Mouse (Mus musculus): ENCODE data around the gene Neb. TPM values are rescaled to one million over a fixed set of nuclear protein-coding genes. Genes with fewer than 3 reads are reported as not detected.

Gene Neb
- total RNA-seq, 2 experiments from 2014 or later, result 5.7 to 7.3 TPM

GRCm38 (mm10) chr2:52306635-52307034 is 71.6 kb downstream of the Neb start:
- no peak for DNase-seq

GRCm38 (mm10) chr2:52304554-52304953 is 73.7 kb downstream of the Neb start:
- DNase-seq, result no peak

- peak in 1 of 2 experiments; percentile 40 for DNase-seq
Measured at GRCm38 (mm10) chr2:52303405-52303804, 74.9 kb downstream of the Neb start.

- no peak for DNase-seq
Measured at GRCm38 (mm10) chr2:52297969-52298368, 80.3 kb downstream of the Neb start.

GRCm38 (mm10) chr2:52296779-52297178 is 81.5 kb downstream of the Neb start:
- no peak for DNase-seq

- DNase-seq, result no peak
Measured at GRCm38 (mm10) chr2:52287436-52287835, 90.8 kb downstream of the Neb start.

- no peak for DNase-seq
Measured at GRCm38 (mm10) chr2:52286421-52286820, 91.9 kb downstream of the Neb start.

- no peak for DNase-seq
Measured at GRCm38 (mm10) chr2:52272146-52272545, 106.1 kb downstream of the Neb start.

GRCm38 (mm10) chr2:52270911-52271310 is 107.4 kb downstream of the Neb start:
- no peak for DNase-seq

GRCm38 (mm10) chr2:52262149-52262548 is 116.1 kb downstream of the Neb start:
- peak; percentile 9 to 54 for DNase-seq

- no peak for DNase-seq
Measured at GRCm38 (mm10) chr2:52252037-52252436, 126.2 kb downstream of the Neb start.

GRCm38 (mm10) chr2:52248316-52248826 is 129.9 kb downstream of the Neb start:
- DNase-seq, result no peak

- DNase-seq, result no peak
Measured at GRCm38 (mm10) chr2:52245091-52245490, 133.2 kb downstream of the Neb start.

- no peak for DNase-seq
Measured at GRCm38 (mm10) chr2:52242691-52243090, 135.6 kb downstream of the Neb start.

GRCm38 (mm10) chr2:52237892-52238291 is 140.4 kb downstream of the Neb start:
- no peak for DNase-seq

GRCm38 (mm10) chr2:52227584-52227983 is 150.7 kb downstream of the Neb start:
- DNase-seq, result peak in 1 of 2 experiments; percentile 8

GRCm38 (mm10) chr2:52224366-52224765 is 153.9 kb downstream of the Neb start:
- DNase-seq, result no peak

GRCm38 (mm10) chr2:52220074-52220473 is 158.2 kb downstream of the Neb start:
- DNase-seq, result peak in 1 of 2 experiments; percentile 32

GRCm38 (mm10) chr2:52215945-52216344 is 162.3 kb downstream of the Neb start:
- no peak for DNase-seq

GRCm38 (mm10) chr2:52212561-52212961 is 165.7 kb downstream of the Neb start:
- DNase-seq, result no peak

GRCm38 (mm10) chr2:52211358-52211899 is 166.8 kb downstream of the Neb start:
- DNase-seq, result no peak

- no peak for DNase-seq
Measured at GRCm38 (mm10) chr2:52210685-52211084, 167.6 kb downstream of the Neb start.

- DNase-seq, result no peak
Measured at GRCm38 (mm10) chr2:52204992-52205391, 173.3 kb downstream of the Neb start.

- DNase-seq, result no peak
Measured at GRCm38 (mm10) chr2:52193629-52194028, 184.6 kb downstream of the Neb start.

GRCm38 (mm10) chr2:52179678-52180077 is 198.6 kb downstream of the Neb start:
- no peak for DNase-seq
